Mouse (Mus musculus) ES-CJ7 (cell line): ENCODE data around the gene Uroc1.
A peak's percentile ranks its signal among the peaks of the same experiment; 100 is the strongest.

Experiments
- DNase-seq: peaks from one replicate; pipeline ENCODE4 v3.0.0; 2011; ENCODE audit warnings: low read depth, low spot score

The Uroc1 gene

DNA sequence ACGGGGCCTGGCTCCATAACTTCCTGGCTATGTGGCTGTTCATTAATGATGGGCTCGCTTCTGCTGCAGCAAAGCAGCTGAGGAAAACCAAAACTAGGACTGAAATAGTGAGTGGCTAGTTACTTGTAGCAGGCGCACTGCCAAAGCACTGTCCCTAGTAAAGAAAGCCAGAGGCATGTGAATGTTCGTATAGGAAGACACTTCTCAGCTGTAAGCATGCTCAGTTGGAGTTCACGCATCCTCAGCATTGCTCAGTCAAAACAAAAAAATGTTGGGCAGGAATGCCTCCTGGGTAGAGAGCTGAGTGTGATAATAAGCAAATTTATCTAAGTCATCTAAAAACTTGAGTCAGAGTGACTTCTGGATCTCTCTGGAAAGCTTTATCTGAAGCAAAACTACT, 25.1 kb downstream of the Uroc1 start:
- no peak for DNase-seq

DNA sequence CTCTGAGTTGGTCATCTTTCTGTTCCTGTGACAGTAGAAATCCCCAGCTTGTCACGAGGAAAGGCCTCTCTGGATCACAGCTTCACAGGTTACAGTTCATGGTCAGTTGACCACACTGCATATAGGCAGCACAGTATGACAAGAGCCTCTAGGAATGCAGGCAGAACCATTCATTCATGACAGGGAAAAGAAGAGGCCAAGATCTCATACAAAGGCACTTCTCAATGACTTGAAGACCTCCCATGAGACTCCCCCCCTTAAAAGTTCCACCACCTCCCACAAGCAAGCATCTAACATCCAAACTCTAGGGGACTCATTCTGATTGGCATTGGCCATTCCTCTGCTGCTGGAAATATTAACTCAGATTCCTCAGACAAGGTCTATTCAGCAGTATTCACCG, 26.4 kb downstream of the Uroc1 start:
- no peak for DNase-seq

DNA sequence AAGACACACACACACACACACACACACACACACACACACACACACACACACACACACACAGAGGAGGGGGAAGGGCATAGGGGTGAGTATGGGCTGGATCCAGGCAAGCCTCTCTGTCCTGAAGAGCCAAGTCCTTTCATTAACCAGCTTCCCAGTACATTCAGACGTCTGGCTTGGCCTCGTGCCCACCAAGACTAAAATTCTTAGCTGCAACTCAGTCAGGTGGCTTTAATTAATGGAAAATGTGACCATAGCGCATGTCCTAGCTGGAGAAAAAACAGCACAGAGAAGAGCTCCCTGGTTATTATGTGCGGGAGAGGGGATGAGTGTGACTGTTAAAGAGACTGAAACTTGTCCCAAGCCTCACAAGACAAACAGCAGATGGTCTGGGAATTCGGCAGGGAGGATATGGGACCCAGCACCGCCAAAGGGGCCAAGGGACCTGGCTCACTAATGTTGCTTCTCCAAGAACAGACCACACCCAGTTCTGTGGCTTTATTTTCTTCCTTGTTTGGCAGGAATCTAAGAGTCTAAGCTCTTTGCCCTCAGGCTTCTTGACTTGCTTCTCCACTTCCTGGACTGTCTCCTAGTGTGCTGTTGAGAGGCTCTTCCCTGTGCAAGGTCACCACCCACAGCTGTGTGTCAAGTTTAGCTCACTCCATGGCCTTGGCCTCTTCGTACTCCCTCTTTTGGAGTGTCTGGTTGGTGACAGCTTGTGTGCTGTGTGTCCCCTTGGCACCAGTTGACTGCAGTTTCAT, 27.1 kb downstream of the Uroc1 start:
- peak; percentile 66 for DNase-seq

- DNase-seq: peak; percentile 41
These were observed 28.0 kb downstream of the Uroc1 start for GRCm38 (mm10) chr6:90360922-90361614.

- DNase-seq: no peak
These were observed 30.2 kb downstream of the Uroc1 start for GRCm38 (mm10) chr6:90363301-90363700.

- peak; percentile 99 for DNase-seq
These were observed 36.1 kb downstream of the Uroc1 start, which contains the start of gene Zxdc for GRCm38 (mm10) chr6:90368976-90369724. Zxdc (plus strand) TSS chr6:90369492.

DNA sequence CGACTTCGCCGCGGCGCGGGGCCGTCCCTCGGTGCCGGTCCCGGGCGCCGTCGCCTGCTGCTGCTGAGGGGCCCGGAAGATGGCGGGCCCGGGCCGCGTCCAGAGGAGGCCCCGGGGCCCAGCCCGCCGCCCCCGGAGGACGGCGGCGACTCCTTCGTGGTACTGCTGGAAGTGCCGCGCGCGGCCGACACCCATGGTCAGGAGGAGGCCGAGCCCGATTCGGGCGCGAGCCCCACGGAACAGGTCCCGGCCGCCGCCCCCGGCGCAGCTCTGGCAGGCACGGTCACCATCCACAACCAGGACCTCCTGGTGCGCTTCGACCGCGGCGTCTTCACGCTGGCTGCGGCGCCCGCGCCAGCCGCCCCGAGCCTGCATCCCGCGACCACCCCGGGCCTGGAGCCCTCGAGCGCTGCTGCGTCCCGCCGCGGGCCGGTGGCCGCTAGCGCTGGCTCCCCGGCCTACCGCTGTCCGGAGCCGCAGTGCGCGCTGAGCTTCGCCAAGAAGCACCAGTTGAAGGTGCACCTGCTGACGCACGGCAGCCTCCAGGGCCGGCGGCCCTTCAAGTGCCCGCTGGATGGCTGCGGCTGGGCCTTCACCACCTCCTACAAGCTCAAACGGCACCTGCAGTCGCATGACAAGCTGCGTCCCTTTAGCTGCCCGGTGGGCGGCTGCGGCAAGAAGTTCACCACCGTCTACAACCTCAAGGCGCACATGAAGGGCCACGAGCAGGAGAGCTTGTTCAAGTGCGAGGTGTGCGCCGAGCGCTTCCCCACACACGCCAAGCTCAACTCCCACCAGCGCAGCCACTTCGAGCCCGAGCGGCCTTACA, 36.9 kb downstream of the Uroc1 start:
- peak; percentile 58 for DNase-seq

- no peak for DNase-seq
These were observed 41.6 kb downstream of the Uroc1 start for GRCm38 (mm10) chr6:90374647-90375046.

DNA sequence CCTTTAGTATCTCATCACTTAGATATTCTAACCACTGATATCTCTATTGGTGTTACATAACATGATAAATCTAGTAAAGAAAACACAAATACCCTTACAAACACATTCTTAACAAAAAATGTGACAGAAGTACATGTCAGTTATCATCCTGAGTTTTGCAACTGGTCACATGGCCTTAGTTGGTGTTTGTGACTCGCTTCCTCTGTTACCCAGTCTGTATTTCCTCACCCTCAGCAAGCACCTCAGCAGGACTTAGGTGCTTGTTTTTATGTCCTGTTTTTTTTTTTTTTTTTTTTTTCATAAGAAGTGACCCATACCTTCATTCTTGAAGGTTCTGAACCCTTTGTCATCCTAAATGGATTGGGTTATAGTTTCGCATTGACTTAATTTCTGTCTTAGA, 44.6 kb downstream of the Uroc1 start:
- DNase-seq: no peak

DNA sequence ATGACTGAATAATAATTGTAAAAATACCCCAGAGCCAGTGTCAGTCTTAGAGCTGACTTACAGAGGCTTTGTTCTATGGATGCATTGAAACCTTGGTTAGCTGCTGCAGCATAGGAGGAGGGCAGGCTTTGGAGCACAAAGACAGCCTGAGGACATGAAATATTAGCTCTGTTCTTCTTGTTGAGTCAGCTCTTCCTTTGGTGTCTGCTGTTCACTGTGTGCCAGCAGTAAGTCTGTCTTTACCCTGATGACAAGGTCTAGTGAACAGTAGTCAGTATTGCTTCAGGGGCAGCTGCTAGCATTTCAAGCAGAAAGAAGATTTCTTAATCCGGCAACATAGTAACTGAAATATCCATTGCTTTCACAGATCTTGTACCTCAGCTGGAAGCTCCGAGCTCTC, 48.4 kb downstream of the Uroc1 start:
- DNase-seq: no peak

GRCm38 (mm10) chr6:90390629-90391028, 57.5 kb downstream of the Uroc1 start:
- no peak for DNase-seq

- DNase-seq: no peak
These were observed 60.9 kb downstream of the Uroc1 start for GRCm38 (mm10) chr6:90393948-90394347.

GRCm38 (mm10) chr6:90395751-90396150, 62.7 kb downstream of the Uroc1 start:
- no peak for DNase-seq

DNA sequence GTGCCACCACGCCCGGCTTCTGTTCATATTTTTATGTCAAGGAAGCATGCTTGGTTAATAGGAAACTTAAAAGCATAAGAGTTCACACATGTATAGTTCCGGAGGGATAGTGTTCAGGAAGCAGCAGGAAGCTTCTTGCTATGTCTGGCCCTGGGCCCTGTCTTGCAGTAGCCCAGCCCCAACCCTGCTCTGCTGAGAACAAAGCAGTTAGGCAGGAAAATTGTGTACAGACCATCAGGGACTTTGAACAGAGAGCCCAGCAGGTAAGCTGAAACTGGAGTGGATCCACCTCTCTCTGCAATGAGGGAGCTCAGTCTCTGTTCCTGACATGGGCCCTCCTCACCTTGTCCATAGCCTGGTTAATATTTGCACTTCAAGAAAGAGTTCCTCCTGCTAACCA, 64.2 kb downstream of the Uroc1 start:
- DNase-seq: no peak

GRCm38 (mm10) chr6:90408632-90409031, 75.5 kb downstream of the Uroc1 start:
- no peak for DNase-seq

GRCm38 (mm10) chr6:90410972-90411371, 77.9 kb downstream of the Uroc1 start:
- no peak for DNase-seq

DNA sequence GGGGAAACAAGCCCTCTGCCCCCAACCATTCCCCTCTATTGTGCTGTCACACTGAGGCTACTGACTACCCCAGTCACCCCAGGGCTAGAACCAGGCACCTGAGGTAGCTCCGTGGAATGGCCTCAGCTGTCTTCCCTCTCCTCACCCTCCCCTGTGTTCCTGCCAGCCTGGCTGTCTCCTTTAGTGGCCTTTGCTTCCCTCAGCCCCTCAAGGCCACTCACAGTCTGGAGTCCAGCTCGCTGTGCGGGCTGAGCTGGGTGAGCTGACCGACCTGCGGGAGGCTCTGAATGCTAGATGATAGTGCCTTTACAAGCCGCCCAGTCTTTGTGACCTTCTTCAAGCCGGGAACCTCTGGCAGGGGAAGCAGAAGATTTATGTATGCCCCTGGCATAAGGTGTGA, 78.8 kb downstream of the Uroc1 start:
- no peak for DNase-seq
